Mouse (Mus musculus) hindbrain, embryonic 10.5 days (tissue): Measurements from ENCODE around the gene S100a5. TPM values are rescaled to one million over a fixed set of nuclear protein-coding genes. Genes with fewer than 3 reads are reported as not detected.
A peak's percentile ranks its signal among the peaks of the same experiment; 100 is the strongest.

Experiments
- DNase-seq: peaks from one replicate; pipeline ENCODE4 v3.0.0-alpha.2; 2017; ENCODE audit warnings: low spot score
- H3K27ac ChIP-seq: fragments of 300-500 bp; sonication (generic); 2 replicates; pipeline ENCODE4 v1.5.1; 2016; ENCODE audit warnings: mild to moderate bottlenecking, moderate library complexity
- H3K27me3 ChIP-seq: fragments of 300-500 bp; sonication (generic); 2 replicates; pipeline ENCODE4 v1.6.1; 2016; ENCODE audit warnings: mild to moderate bottlenecking; ENCODE audit not compliant: poor library complexity, insufficient read depth, severe bottlenecking
- H3K36me3 ChIP-seq: fragments of 300-500 bp; sonication (generic); 2 replicates; pipeline ENCODE4 v1.6.1; 2016; ENCODE audit warnings: mild to moderate bottlenecking, moderate library complexity
- H3K4me1 ChIP-seq: fragments of 300-500 bp; sonication (generic); replicated peaks from 2 replicates; pipeline ENCODE4 v1.6.1; 2016; ENCODE audit warnings: mild to moderate bottlenecking
- H3K4me3 ChIP-seq: fragments of 300-500 bp; sonication (generic); 2 replicates; pipeline ENCODE4 v1.5.1; 2016; ENCODE audit warnings: mild to moderate bottlenecking, moderate library complexity
- H3K9me3 ChIP-seq: fragments of 300-500 bp; sonication (generic); 2 replicates; pipeline ENCODE4 v1.6.1; 2016; ENCODE audit warnings: mild to moderate bottlenecking, moderate library complexity
- WGBS: fragments of 180-500 bp; shearing (Covaris S2); methylation state at CpG from one replicate; pipeline ENCODE4 v1.1.7; 2016; 5-methylcytosine and 5-hydroxymethylcytosine counted together
- polyA plus RNA-seq: library from polyadenylated mRNA; unstranded; fragments of >200 nt; fragmentation: Nextera tagmentation; extraction: Ambion mirVana; gene quantifications from 2 replicates; pipeline ENCODE4 v1.2.1, GENCODE M21; 2016

Gene S100a5
- polyA plus RNA-seq, 1 experiment from 2014 or later, result not detected

DNA sequence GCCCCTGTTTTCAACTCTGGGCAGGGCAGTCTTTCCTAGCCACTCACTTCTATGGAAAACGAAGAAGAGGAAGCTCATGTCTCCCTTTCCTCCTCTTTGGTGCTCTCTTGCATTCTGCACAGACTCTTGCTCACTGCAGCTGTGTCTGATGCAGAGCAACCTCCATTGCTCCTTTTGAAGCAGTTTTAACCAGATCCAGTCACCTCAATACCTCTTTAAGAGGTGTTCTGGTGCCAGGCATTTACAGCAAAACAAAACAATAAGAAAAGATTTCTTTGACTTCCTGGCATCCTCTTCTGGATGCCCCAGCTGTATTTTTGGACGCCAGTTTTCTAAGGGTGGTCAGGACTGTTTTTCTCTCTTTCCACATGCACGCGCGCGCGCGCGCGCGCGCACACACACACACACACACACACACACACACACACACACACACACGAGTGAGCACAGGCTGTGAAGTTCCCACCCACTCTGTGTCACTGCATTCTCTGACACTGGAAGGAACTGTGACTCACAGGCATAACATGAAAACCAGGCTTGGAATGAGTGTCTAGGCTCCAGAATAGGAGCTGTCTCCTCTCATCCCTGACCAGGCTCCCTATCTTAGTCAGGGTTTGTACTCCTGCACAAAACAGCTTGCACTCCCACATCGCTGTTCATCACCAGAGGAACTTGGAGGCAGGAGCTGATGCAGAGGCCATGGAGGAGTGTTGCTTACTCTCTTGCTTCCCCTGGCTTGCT lies 20.8 kb upstream of the S100a5 start:
- H3K4me1 ChIP-seq, result 0 out of 2 replicates have a peak, but pooled peaks cover 5% of the 10 kb centered on the region
- H3K4me3 ChIP-seq, result no peak overlapping the region
- DNase-seq, result no peak
- WGBS, result 94% methylated on average over 14 of the region's 14 CpGs
- H3K27ac ChIP-seq, result no peak overlapping the region
- no peaks in the 10 kb centered on the region for H3K9me3 ChIP-seq
- no peaks in the 10 kb centered on the region for H3K27me3 ChIP-seq
- no peaks in the 10 kb centered on the region for H3K36me3 ChIP-seq

- no peak overlapping the region for H3K27ac ChIP-seq
- H3K9me3 ChIP-seq, result no peaks in the 10 kb centered on the region
- no peak for DNase-seq
- H3K4me1 ChIP-seq, result 0 out of 2 replicates have a peak, but pooled peaks cover 5% of the 10 kb centered on the region
- H3K27me3 ChIP-seq, result no peaks in the 10 kb centered on the region
- no peak overlapping the region for H3K4me3 ChIP-seq
- no peaks in the 10 kb centered on the region for H3K36me3 ChIP-seq
- WGBS, result 87% methylated on average over 6 of the region's 6 CpGs
Observed at GRCm38 (mm10) chr3:90589390-90589789, 18.9 kb upstream of the S100a5 start.

DNA sequence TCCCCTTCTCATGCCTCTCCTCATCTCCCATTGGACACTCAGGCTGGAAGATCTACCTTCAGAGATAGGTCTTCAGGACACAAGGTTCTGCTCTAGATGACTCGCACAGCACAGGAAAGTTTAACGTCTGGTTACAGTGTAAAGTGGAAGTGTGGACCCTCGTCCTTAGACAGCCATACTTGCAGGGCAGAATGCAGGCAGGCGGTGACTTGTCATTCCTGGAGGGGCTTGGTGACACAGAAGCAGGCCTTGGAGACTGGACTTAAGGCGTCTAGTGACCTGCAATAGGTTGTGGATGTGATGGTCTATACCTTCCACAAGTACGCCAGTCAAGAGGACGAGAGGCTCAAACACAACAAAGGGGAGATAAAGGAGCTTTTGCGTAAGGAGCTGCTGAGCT lies 18.4 kb upstream of the S100a5 start, which contains the start of gene S100a2:
S100a2 (plus strand) TSS at position 301 of the 400 bp plus-strand sequence.
- no peak within 1 kb of the TSS for H3K27ac ChIP-seq
- no peaks in the 10 kb centered on the region for H3K36me3 ChIP-seq
- DNase-seq, result no peak
- H3K27me3 ChIP-seq, result no peaks in the 10 kb centered on the region
- H3K4me1 ChIP-seq, result 0 out of 2 replicates have a peak, but pooled peaks cover 5% of the 10 kb centered on the region
- WGBS, result 87% methylated on average over 8 of the region's 8 CpGs
- H3K4me3 ChIP-seq, result no peak within 1 kb of the TSS
- H3K9me3 ChIP-seq, result no peaks in the 10 kb centered on the region

DNA sequence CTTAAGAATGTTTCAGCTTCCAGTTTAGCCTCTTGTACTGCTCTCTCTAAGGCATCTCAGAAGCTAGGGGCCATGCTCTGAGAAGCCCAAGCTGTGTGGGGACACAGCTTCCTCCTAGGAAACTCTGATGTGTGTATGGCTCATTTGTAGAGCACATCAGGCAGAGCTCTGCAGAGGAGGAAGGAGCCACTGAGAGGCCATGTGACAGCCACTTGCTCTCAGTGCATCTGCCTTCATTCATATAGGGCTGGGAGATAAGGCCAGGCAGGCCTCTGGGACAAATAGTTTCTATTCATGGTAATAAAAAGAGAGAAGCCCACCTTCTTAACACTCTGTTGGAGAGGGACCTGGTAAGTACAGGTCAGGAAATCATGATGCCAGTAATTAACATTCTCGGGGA lies 13.9 kb upstream of the S100a5 start:
- no peak for DNase-seq
- no peak overlapping the region for H3K4me3 ChIP-seq
- H3K9me3 ChIP-seq, result no peaks in the 10 kb centered on the region
- H3K27ac ChIP-seq, result no peak overlapping the region
- no peaks in the 10 kb centered on the region for H3K4me1 ChIP-seq
- no peaks in the 10 kb centered on the region for H3K27me3 ChIP-seq
- 64% methylated on average over 1 of the region's 1 CpGs for WGBS
- H3K36me3 ChIP-seq, result no peaks in the 10 kb centered on the region

- Histone ChIP-seq H3K4me3 (no peak overlapping the region), H3K9me3 (no peaks in the 10 kb centered on the region), H3K27ac (no peak overlapping the region), H3K4me1 (peaks cover 4% of the 10 kb centered on the region; the same call in 1 of the 2 replicates), H3K27me3 (no peaks in the 10 kb centered on the region), H3K36me3 (no peaks in the 10 kb centered on the region)
- no peak for DNase-seq
- WGBS, result 83% methylated on average over 5 of the region's 5 CpGs
Observed at GRCm38 (mm10) chr3:90595556-90595955, 12.8 kb upstream of the S100a5 start.

DNA sequence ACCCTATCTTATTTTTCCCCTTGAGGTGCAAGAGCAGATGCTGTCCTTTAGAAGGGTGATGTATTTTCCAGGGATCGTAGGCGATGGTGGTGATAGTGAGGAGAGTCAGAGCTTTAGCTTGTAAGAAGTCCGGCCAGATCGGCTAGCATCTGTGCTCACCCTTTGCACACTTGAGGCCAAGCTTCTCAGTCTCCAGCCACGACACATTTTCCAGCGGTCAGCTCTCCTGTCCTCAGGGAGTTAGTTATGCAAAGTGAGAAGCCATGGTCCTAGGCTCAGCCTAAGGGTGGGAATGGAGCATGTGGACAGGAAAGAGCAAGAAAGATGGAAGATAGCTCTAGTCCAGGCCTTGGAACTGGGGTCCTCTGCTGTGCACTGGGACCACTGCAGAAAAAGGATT lies 11.5 kb upstream of the S100a5 start:
- no peak overlapping the region for H3K27ac ChIP-seq
- no peak for DNase-seq
- H3K36me3 ChIP-seq, result no peaks in the 10 kb centered on the region
- WGBS, result 81% methylated on average over 6 of the region's 6 CpGs
- no peak overlapping the region for H3K4me3 ChIP-seq
- no peaks in the 10 kb centered on the region for H3K27me3 ChIP-seq
- no peaks in the 10 kb centered on the region for H3K9me3 ChIP-seq
- H3K4me1 ChIP-seq, result peaks cover 4% of the 10 kb centered on the region; the same call in 1 of the 2 replicates

GRCm38 (mm10) chr3:90597736-90598135 lies 10.6 kb upstream of the S100a5 start:
- no peak for DNase-seq
- Histone ChIP-seq H3K27ac (no peak overlapping the region), H3K9me3 (no peaks in the 10 kb centered on the region), H3K36me3 (no peaks in the 10 kb centered on the region), H3K4me1 (peaks cover 4% of the 10 kb centered on the region; the same call in 1 of the 2 replicates), H3K27me3 (no peaks in the 10 kb centered on the region), H3K4me3 (no peak overlapping the region)
- WGBS, result 54% methylated on average over 6 of the region's 6 CpGs

GRCm38 (mm10) chr3:90598212-90598611 lies 10.1 kb upstream of the S100a5 start:
- H3K4me3 ChIP-seq, result no peak overlapping the region

DNA sequence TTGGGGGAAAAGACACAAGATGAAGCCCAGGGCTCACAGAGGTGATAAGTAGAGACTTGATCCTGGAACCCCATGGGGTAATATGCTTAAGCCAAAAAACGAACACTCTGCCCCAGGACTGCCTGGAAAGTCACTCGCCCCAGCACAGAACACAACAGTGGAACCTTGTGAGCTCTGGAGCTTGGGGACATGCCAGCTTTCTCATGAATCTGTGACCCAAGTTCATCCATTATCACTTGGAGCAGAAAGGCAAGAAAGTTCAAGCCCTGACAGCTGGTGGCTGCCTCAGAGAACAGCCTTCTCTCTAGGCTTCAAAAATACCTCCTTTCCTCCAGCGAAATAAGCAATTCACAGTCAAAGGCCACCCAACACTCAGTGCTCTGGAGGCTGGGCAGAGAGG lies 8.9 kb upstream of the S100a5 start:
- H3K4me1 ChIP-seq, result peaks cover 4% of the 10 kb centered on the region; the same call in 1 of the 2 replicates
- no peaks in the 10 kb centered on the region for H3K9me3 ChIP-seq
- DNase-seq, result no peak
- H3K36me3 ChIP-seq, result no peaks in the 10 kb centered on the region
- H3K27ac ChIP-seq, result no peak overlapping the region
- no peaks in the 10 kb centered on the region for H3K27me3 ChIP-seq
- no peak overlapping the region for H3K4me3 ChIP-seq
- 80% methylated on average over 3 of the region's 3 CpGs for WGBS

More at GRCm38 (mm10) chr3:90598212-90598611, 10.1 kb upstream of the S100a5 start:
- Histone ChIP-seq H3K27me3 (no peaks in the 10 kb centered on the region), H3K36me3 (no peaks in the 10 kb centered on the region), H3K9me3 (no peaks in the 10 kb centered on the region), H3K4me1 (peaks cover 4% of the 10 kb centered on the region; the same call in 1 of the 2 replicates), H3K27ac (no peak overlapping the region)
- WGBS, result 89% methylated on average over 4 of the region's 4 CpGs
- no peak for DNase-seq

DNA sequence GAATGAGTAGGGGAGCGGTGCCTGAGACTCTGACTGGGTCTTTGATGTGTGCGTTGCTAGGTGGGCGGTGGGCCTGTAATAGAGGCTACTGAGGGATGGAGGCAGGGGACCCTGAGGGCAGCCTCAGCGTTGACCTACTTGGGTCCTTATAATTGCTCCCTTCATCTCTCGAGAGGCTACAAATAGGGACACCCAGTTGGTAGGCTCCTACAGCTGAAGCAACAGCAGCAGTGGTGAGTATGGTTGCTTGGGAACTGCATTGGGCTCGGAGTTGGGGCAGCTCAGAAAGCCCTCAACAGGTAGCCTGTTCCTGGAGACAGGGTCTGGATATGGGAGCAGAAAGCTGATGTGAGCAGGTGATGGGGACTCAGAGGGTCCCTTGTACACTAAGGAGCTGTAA lies 8.3 kb upstream of the S100a5 start:
- no peaks in the 10 kb centered on the region for H3K36me3 ChIP-seq
- no peak for DNase-seq
- H3K27me3 ChIP-seq, result no peaks in the 10 kb centered on the region
- H3K9me3 ChIP-seq, result no peaks in the 10 kb centered on the region
- H3K27ac ChIP-seq, result peak overlapping the region; percentile 16; the same call in 1 of the 2 replicates
- H3K4me3 ChIP-seq, result no peak overlapping the region
- 79% methylated on average over 6 of the region's 6 CpGs for WGBS
- H3K4me1 ChIP-seq, result peaks cover 9% of the 10 kb centered on the region; the same call in 1 of the 2 replicates

- DNase-seq, result no peak
- H3K27ac ChIP-seq, result no peak overlapping the region
- WGBS, result 81% methylated on average over 8 of the region's 8 CpGs
Observed at GRCm38 (mm10) chr3:90600458-90601195, 7.7 kb upstream of the S100a5 start.

GRCm38 (mm10) chr3:90601486-90602110 lies 6.7 kb upstream of the S100a5 start, which contains the start of gene Gm42674:
Gene Gm42674 (plus strand): TSS chr3:90601904.
- no peaks in the 10 kb centered on the region for H3K36me3 ChIP-seq
- no peak within 1 kb of the TSS for H3K27ac ChIP-seq
- no peaks in the 10 kb centered on the region for H3K9me3 ChIP-seq
- 87% methylated on average over 11 of the region's 11 CpGs for WGBS
- no peak within 1 kb of the TSS for H3K4me3 ChIP-seq
- no peak for DNase-seq
- peaks cover 13% of the 10 kb centered on the region; the same call in 1 of the 2 replicates for H3K4me1 ChIP-seq
- no peaks in the 10 kb centered on the region for H3K27me3 ChIP-seq

More at GRCm38 (mm10) chr3:90600458-90601195, 7.7 kb upstream of the S100a5 start:
- no peaks in the 10 kb centered on the region for H3K9me3 ChIP-seq
- H3K4me1 ChIP-seq, result peaks cover 9% of the 10 kb centered on the region; the same call in 1 of the 2 replicates
- H3K4me3 ChIP-seq, result no peak overlapping the region
- no peaks in the 10 kb centered on the region for H3K27me3 ChIP-seq
- no peaks in the 10 kb centered on the region for H3K36me3 ChIP-seq
